Mouse (Mus musculus): ENCODE measurements around the gene Gak. TPM values are rescaled to one million over a fixed set of nuclear protein-coding genes. Genes with fewer than 3 reads are reported as not detected.
A peak's percentile ranks its signal among the peaks of the same experiment; 100 is the strongest.

Gak gene
- polyA plus RNA-seq, 1 experiment, result 581 TPM

GRCm38 (mm10) chr5:108669986-108670385, 40.4 kb upstream of the Gak start:
- no peak overlapping the region for H3K4me3 ChIP-seq (ENCODE audit: insufficient read depth, low read depth, low read length)
- peaks cover 12% of the 10 kb centered on the region for H3K4me1 ChIP-seq (ENCODE audit: control insufficient read depth, insufficient read depth, low read length)
- 71% methylated on average over 9 of the region's 9 CpGs for WGBS
- TF ChIP-seq CTCF (IDR thresholded peaks at IDR 0.05; ENCODE audit: insufficient read depth, low read depth, low read length) (no peak), POLR2A (IDR thresholded peaks at IDR 0.05; ENCODE audit: insufficient read depth, low read depth, low read length) (no peak)
- 0 out of 2 replicates have a peak overlapping the region, but pooled peaks have one; percentile 88 for H3K27ac ChIP-seq (ENCODE audit: insufficient read depth, low read depth, low read length)

GRCm38 (mm10) chr5:108668977-108669936, 39.7 kb upstream of the Gak start, which contains the start of gene Dgkq:
Gene Dgkq (minus strand): TSS chr5:108669672.
- Histone ChIP-seq H3K4me1 (ENCODE audit: control insufficient read depth, insufficient read depth, low read length) (peaks cover 12% of the 10 kb centered on the region), H3K4me3 (ENCODE audit: insufficient read depth, low read depth, low read length) (peak within 1 kb of the TSS; percentile 67), H3K27ac (ENCODE audit: insufficient read depth, low read depth, low read length) (peak within 1 kb of the TSS; percentile 88)
- 4% methylated on average over 43 of the region's 43 CpGs for WGBS
- TF ChIP-seq POLR2A (IDR thresholded peaks at IDR 0.05; ENCODE audit: insufficient read depth, low read depth, low read length), result peak; percentile 69
- peak; percentile 38; the same call in 1 of the 2 replicates for TF ChIP-seq CTCF (IDR thresholded peaks at IDR 0.05; ENCODE audit: insufficient read depth, low read depth, low read length)

- no peak for TF ChIP-seq CTCF (IDR thresholded peaks at IDR 0.05; ENCODE audit: insufficient read depth, low read depth, low read length)
- TF ChIP-seq POLR2A (IDR thresholded peaks at IDR 0.05; ENCODE audit: insufficient read depth, low read depth, low read length), result no peak
- peak overlapping the region; percentile 88 for H3K27ac ChIP-seq (ENCODE audit: insufficient read depth, low read depth, low read length)
- H3K4me1 ChIP-seq (ENCODE audit: control insufficient read depth, insufficient read depth, low read length), result peaks cover 12% of the 10 kb centered on the region
- H3K4me3 ChIP-seq (ENCODE audit: insufficient read depth, low read depth, low read length), result peak overlapping the region; percentile 67
- under 1% methylated on average over 3 of the region's 3 CpGs for WGBS
Observed at GRCm38 (mm10) chr5:108668387-108668932, 38.9 kb upstream of the Gak start.

GRCm38 (mm10) chr5:108667370-108667769, 37.8 kb upstream of the Gak start:
- WGBS, result 85% methylated on average over 2 of the region's 2 CpGs
- TF ChIP-seq POLR2A (IDR thresholded peaks at IDR 0.05; ENCODE audit: insufficient read depth, low read depth, low read length) (no peak), CTCF (IDR thresholded peaks at IDR 0.05; ENCODE audit: insufficient read depth, low read depth, low read length) (no peak)
- Histone ChIP-seq H3K27ac (ENCODE audit: insufficient read depth, low read depth, low read length) (no peak overlapping the region), H3K4me3 (ENCODE audit: insufficient read depth, low read depth, low read length) (no peak overlapping the region), H3K4me1 (ENCODE audit: control insufficient read depth, insufficient read depth, low read length) (peaks cover 12% of the 10 kb centered on the region)

- Histone ChIP-seq H3K4me3 (ENCODE audit: insufficient read depth, low read depth, low read length) (no peak overlapping the region), H3K4me1 (ENCODE audit: control insufficient read depth, insufficient read depth, low read length) (peaks cover 2% of the 10 kb centered on the region), H3K27ac (ENCODE audit: insufficient read depth, low read depth, low read length) (no peak overlapping the region)
- TF ChIP-seq CTCF (IDR thresholded peaks at IDR 0.05; ENCODE audit: insufficient read depth, low read depth, low read length) (no peak), POLR2A (IDR thresholded peaks at IDR 0.05; ENCODE audit: insufficient read depth, low read depth, low read length) (no peak)
- 59% methylated on average over 3 of the region's 3 CpGs for WGBS
Observed at GRCm38 (mm10) chr5:108665066-108665465, 35.5 kb upstream of the Gak start.

GRCm38 (mm10) chr5:108662772-108663171, 33.2 kb upstream of the Gak start:
- no peak for TF ChIP-seq CTCF (IDR thresholded peaks at IDR 0.05; ENCODE audit: insufficient read depth, low read depth, low read length)
- TF ChIP-seq POLR2A (IDR thresholded peaks at IDR 0.05; ENCODE audit: insufficient read depth, low read depth, low read length), result no peak
- peaks cover 18% of the 10 kb centered on the region for H3K4me1 ChIP-seq (ENCODE audit: control insufficient read depth, insufficient read depth, low read length)
- no peak overlapping the region for H3K27ac ChIP-seq (ENCODE audit: insufficient read depth, low read depth, low read length)
- WGBS, result 88% methylated on average over 4 of the region's 4 CpGs
- no peak overlapping the region for H3K4me3 ChIP-seq (ENCODE audit: insufficient read depth, low read depth, low read length)

- H3K4me3 ChIP-seq (ENCODE audit: insufficient read depth, low read depth, low read length), result peak overlapping the region; percentile 72
- 12% methylated on average over 36 of the region's 36 CpGs for WGBS
- TF ChIP-seq CTCF (IDR thresholded peaks at IDR 0.05; ENCODE audit: insufficient read depth, low read depth, low read length) (no peak), POLR2A (IDR thresholded peaks at IDR 0.05; ENCODE audit: insufficient read depth, low read depth, low read length) (peak; percentile 88)
- H3K4me1 ChIP-seq (ENCODE audit: control insufficient read depth, insufficient read depth, low read length), result peaks cover 18% of the 10 kb centered on the region
- H3K27ac ChIP-seq (ENCODE audit: insufficient read depth, low read depth, low read length), result no peak overlapping the region
Observed at GRCm38 (mm10) chr5:108660632-108661268, 31.2 kb upstream of the Gak start.

GRCm38 (mm10) chr5:108659698-108660631, 30.4 kb upstream of the Gak start, which contains the start of gene Idua:
Gene Idua (plus strand): TSS chr5:108660331.
- Histone ChIP-seq H3K4me1 (ENCODE audit: control insufficient read depth, insufficient read depth, low read length) (peaks cover 18% of the 10 kb centered on the region), H3K27ac (ENCODE audit: insufficient read depth, low read depth, low read length) (no peak within 1 kb of the TSS), H3K4me3 (ENCODE audit: insufficient read depth, low read depth, low read length) (peak within 1 kb of the TSS; percentile 72)
- whole genome bisulfite sequencing, result 7% methylated on average over 24 of the region's 24 CpGs
- TF ChIP-seq CTCF (IDR thresholded peaks at IDR 0.05; ENCODE audit: insufficient read depth, low read depth, low read length) (no peak), POLR2A (IDR thresholded peaks at IDR 0.05; ENCODE audit: insufficient read depth, low read depth, low read length) (no peak)
